Mouse (Mus musculus) CH12.LX (cell line): ENCODE results near the gene Pitx2. TPM values are rescaled to one million over a fixed set of nuclear protein-coding genes. Genes with fewer than 3 reads are reported as not detected.

Experiments
- DNase-seq: peaks from one replicate; pipeline ENCODE4 v3.0.0-alpha.2; 2013; ENCODE audit errors: extremely low read depth
- H3K27ac ChIP-seq: 2 replicates; pipeline ENCODE4 v1.5.1; 2012; ENCODE audit warnings: low read depth, mild to moderate bottlenecking, control low read depth, moderate library complexity; ENCODE audit not compliant: insufficient read depth
- H3K27me3 ChIP-seq: replicated peaks from 2 replicates; pipeline ENCODE3; 2012; ENCODE audit warnings: inconsistent platforms
- H3K36me3 ChIP-seq, 2 experiments: replicated peaks in 1 of 2; 2 replicates each; pipeline versions ENCODE3 to v1.6.1; 2012; ENCODE audit warnings: inconsistent platforms in 1 of 2, low read length in 1 of 2, mild to moderate bottlenecking in 1 of 2, mixed read lengths in 1 of 2, moderate library complexity in 1 of 2; ENCODE audit not compliant: control insufficient read depth in 1 of 2, insufficient read depth in 1 of 2
- H3K4me1 ChIP-seq, 2 experiments: 2 replicates each; pipeline ENCODE4 v1.6.1; 2012; ENCODE audit warnings: inconsistent platforms in 1 of 2, moderate library complexity in 1 of 2; ENCODE audit not compliant: insufficient read depth in 2 of 2, control insufficient read depth in 1 of 2
- H3K4me2 ChIP-seq: 2 replicates; pipeline ENCODE4 v1.6.1; 2012; ENCODE audit warnings: low read depth, mild to moderate bottlenecking, control low read depth; ENCODE audit not compliant: poor library complexity, insufficient read depth, severe bottlenecking
- H3K4me3 ChIP-seq, 3 experiments: fragments of 150-350 bp in 1 of 3; sonication (generic) in 1 of 3; replicated peaks in 1 of 3; 2 replicates each; pipeline versions ENCODE3 to v1.5.1; 2011 to 2012; ENCODE audit warnings: low read depth in 2 of 3, low read length in 2 of 3, mild to moderate bottlenecking in 2 of 3, moderate library complexity in 2 of 3, control low read depth in 1 of 3, improper control_type of control experiment in 1 of 3, inconsistent platforms in 1 of 3, mixed read lengths in 1 of 3; ENCODE audit not compliant: poor library complexity in 1 of 3
- H3K79me2 ChIP-seq: replicated peaks from 2 replicates; pipeline ENCODE4 v1.6.1; 2012; ENCODE audit warnings: mild to moderate bottlenecking, moderate library complexity; ENCODE audit not compliant: control insufficient read depth, poor library complexity, insufficient read depth, severe bottlenecking; ENCODE audit errors: extremely low read depth
- H3K9ac ChIP-seq: 2 replicates; pipeline ENCODE4 v1.6.1; 2012; ENCODE audit warnings: low read depth, mild to moderate bottlenecking, control low read depth, moderate library complexity; ENCODE audit not compliant: insufficient read depth
- H3K9me3 ChIP-seq: replicated peaks from 2 replicates; pipeline ENCODE3; 2012; ENCODE audit warnings: low read length, inconsistent platforms, mixed read lengths
- CHD2 ChIP-seq: IDR thresholded peaks from 2 replicates; pipeline ENCODE4 v1.6.1; 2011; ENCODE audit warnings: low read length, improper control_type of control experiment
- CTCF ChIP-seq, 2 experiments: IDR thresholded peaks in 1 of 2; conservative IDR thresholded peaks in 1 of 2; 2 replicates each; pipeline ENCODE4 v1.5.1; 2011 to 2012; ENCODE audit warnings: low read depth in 2 of 2, low read length in 2 of 2, improper control_type of control experiment in 1 of 2, inconsistent platforms in 1 of 2, mild to moderate bottlenecking in 1 of 2, moderate library complexity in 1 of 2
- ELF1 ChIP-seq: IDR thresholded peaks from 2 replicates; pipeline ENCODE4 v1.6.1; 2014; ENCODE audit warnings: low read depth, mild to moderate bottlenecking, inconsistent platforms, low read length, improper control_type of control experiment
- ETS1 ChIP-seq: conservative IDR thresholded peaks from 2 replicates; pipeline ENCODE4 v1.6.1; 2012; ENCODE audit warnings: low read depth, mild to moderate bottlenecking, inconsistent platforms, low read length, improper control_type of control experiment, moderate library complexity
- GABPA ChIP-seq: IDR thresholded peaks from 2 replicates; pipeline ENCODE4 v1.6.1; 2012; ENCODE audit warnings: low read depth, low read length, improper control_type of control experiment, inconsistent platforms; ENCODE audit not compliant: insufficient replicate concordance
- HCFC1 ChIP-seq: IDR thresholded peaks from 2 replicates; pipeline ENCODE4 v1.6.1; 2012; ENCODE audit warnings: low read depth, mild to moderate bottlenecking, inconsistent platforms, low read length, improper control_type of control experiment
- IRF4 ChIP-seq: IDR thresholded peaks from 2 replicates; pipeline ENCODE4 v1.6.1; 2014; ENCODE audit warnings: low read depth, mild to moderate bottlenecking, inconsistent platforms, low read length, improper control_type of control experiment
- JUN ChIP-seq: IDR thresholded peaks from 2 replicates; pipeline ENCODE4 v1.6.1; 2011; ENCODE audit warnings: low read depth, mild to moderate bottlenecking, low read length, improper control_type of control experiment, moderate library complexity; ENCODE audit not compliant: insufficient read depth
- JUND ChIP-seq: conservative IDR thresholded peaks from 2 replicates; pipeline ENCODE4 v1.6.1; 2011; ENCODE audit warnings: low read depth, low read length, improper control_type of control experiment
- MAX ChIP-seq: IDR thresholded peaks from 2 replicates; pipeline ENCODE4 v1.6.1; 2011; ENCODE audit warnings: low read length, improper control_type of control experiment
- MXI1 ChIP-seq: IDR thresholded peaks from 2 replicates; pipeline ENCODE4 v1.6.1; 2011; ENCODE audit warnings: mild to moderate bottlenecking, low read depth, low read length, improper control_type of control experiment
- MYC ChIP-seq: IDR thresholded peaks from 2 replicates; pipeline ENCODE4 v1.6.1; 2011; ENCODE audit warnings: low read depth, mild to moderate bottlenecking, improper control_type of control experiment, low read length
- NRF1 ChIP-seq: IDR thresholded peaks from 2 replicates; pipeline ENCODE4 v1.6.1; 2014; ENCODE audit warnings: low read depth, mild to moderate bottlenecking, inconsistent platforms, low read length, improper control_type of control experiment, moderate library complexity
- PAX5 ChIP-seq: IDR thresholded peaks from 2 replicates; pipeline ENCODE4 v1.6.1; 2012; ENCODE audit warnings: low read length, inconsistent platforms, mixed read lengths
- POLR2A ChIP-seq: IDR thresholded peaks from 2 replicates; pipeline ENCODE4 v1.6.1; 2011; ENCODE audit warnings: low read depth, mild to moderate bottlenecking, improper control_type of control experiment, low read length
- RCOR1 ChIP-seq: conservative IDR thresholded peaks from 2 replicates; pipeline ENCODE4 v1.6.1; 2012; ENCODE audit warnings: low read depth, mild to moderate bottlenecking, inconsistent platforms, low read length, improper control_type of control experiment
- SIN3A ChIP-seq: IDR thresholded peaks from 2 replicates; pipeline ENCODE4 v1.6.1; 2012; ENCODE audit warnings: low read length, improper control_type of control experiment, inconsistent platforms
- TBP ChIP-seq: conservative IDR thresholded peaks from 2 replicates; pipeline ENCODE4 v1.6.1; 2011; ENCODE audit warnings: low read depth, low read length, improper control_type of control experiment
- TCF12 ChIP-seq: IDR thresholded peaks from 2 replicates; pipeline ENCODE4 v1.6.1; 2014; ENCODE audit warnings: low read depth, mild to moderate bottlenecking, inconsistent platforms, low read length, improper control_type of control experiment
- UBTF ChIP-seq: IDR thresholded peaks from 2 replicates; pipeline ENCODE4 v1.6.1; 2012; ENCODE audit warnings: low read depth, mild to moderate bottlenecking, inconsistent platforms, low read length, improper control_type of control experiment, moderate library complexity
- USF2 ChIP-seq: conservative IDR thresholded peaks from 2 replicates; pipeline ENCODE4 v1.6.1; 2011; ENCODE audit warnings: low read depth, low read length, improper control_type of control experiment
- ZMIZ1 ChIP-seq: IDR thresholded peaks from 2 replicates; pipeline ENCODE4 v1.6.1; 2012; ENCODE audit warnings: low read depth, mild to moderate bottlenecking, inconsistent platforms, low read length, improper control_type of control experiment
- ZNF384 ChIP-seq: IDR thresholded peaks from 2 replicates; pipeline ENCODE4 v1.6.1; 2012; ENCODE audit warnings: low read depth, low read length, improper control_type of control experiment, inconsistent platforms
- dilution Hi-C: fragments of 300-500 bp; cut with MboI; formaldehyde crosslinking; loops from 2 replicates; pipeline ENCODE4 v1.14.3; 2020; ENCODE audit warnings: low sequenced_read_pairs; ENCODE audit not compliant: extremely low pct_unique_long_range_greater_than_20kb, extremely low pct_ligation_motif_present
- in situ Hi-C: fragments of 300-500 bp; cut with MboI; formaldehyde crosslinking; loops from 3 replicates; pipeline ENCODE4 v1.14.3; 2019; ENCODE audit warnings: low sequenced_read_pairs, low pct_ligation_motif_present, low pct_unique_long_range_greater_than_20kb, mixed read lengths
- polyA plus RNA-seq: library from polyadenylated mRNA; unstranded; fragments of >175 nt; gene quantifications from 2 replicates; pipeline ENCODE4 v1.2.1, GENCODE M21; 2012; ENCODE audit warnings: low read depth; ENCODE audit not compliant: insufficient read length
- total RNA-seq, 2 experiments: library from RNA; depleted of rRNA; stranded (reverse); fragments of 300-350 nt in 1 of 2; fragments of >200 nt in 1 of 2; gene quantifications; 2 replicates each; pipeline ENCODE4 v1.2.3; 2012 to 2014

Gene Pitx2
- total and polyA plus RNA-seq, 3 experiments: not detected

DNA sequence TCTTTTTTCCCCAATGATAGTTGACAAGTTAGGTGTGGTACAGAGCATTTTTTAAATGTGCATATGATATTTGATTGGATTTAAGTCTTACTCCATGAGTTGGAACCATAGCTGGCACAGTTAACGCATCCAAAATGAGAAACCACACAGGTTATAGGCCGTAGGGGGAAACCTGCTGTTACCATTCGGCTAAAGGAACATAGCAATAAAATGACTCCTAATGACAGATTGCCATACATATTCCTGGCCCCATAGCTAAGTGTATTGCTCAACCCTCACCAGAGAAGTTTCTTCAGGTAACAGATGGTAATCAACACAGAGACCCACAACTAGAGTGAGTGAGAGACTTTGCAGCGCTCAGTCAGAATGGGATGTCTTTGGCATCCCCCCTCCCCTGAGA lies 27.9 kb upstream of the Pitx2 start:
- no peaks in the 10 kb centered on the region for H3K27me3 ChIP-seq
- peaks cover 60% of the 10 kb centered on the region for H3K9me3 ChIP-seq
- no peak for DNase-seq
- no peaks in the 10 kb centered on the region for H3K36me3 ChIP-seq
- no peaks in the 10 kb centered on the region for H3K4me1 ChIP-seq
- H3K79me2 ChIP-seq: no peaks in the 10 kb centered on the region
- no peak overlapping the region for H3K27ac ChIP-seq
- no peak overlapping the region for H3K4me2 ChIP-seq
- in situ Hi-C loops: no loop called here
- no peak overlapping the region for H3K9ac ChIP-seq
- TF ChIP-seq JUN (no peak), IRF4 (no peak), MYC (no peak), ELF1 (no peak), TCF12 (no peak), PAX5 (no peak), ZMIZ1 (no peak), TBP (no peak), MAX (no peak), ETS1 (no peak), HCFC1 (no peak), ZNF384 (no peak)
- dilution Hi-C loops: no loop called here
- H3K4me3 ChIP-seq: no peak overlapping the region

DNA sequence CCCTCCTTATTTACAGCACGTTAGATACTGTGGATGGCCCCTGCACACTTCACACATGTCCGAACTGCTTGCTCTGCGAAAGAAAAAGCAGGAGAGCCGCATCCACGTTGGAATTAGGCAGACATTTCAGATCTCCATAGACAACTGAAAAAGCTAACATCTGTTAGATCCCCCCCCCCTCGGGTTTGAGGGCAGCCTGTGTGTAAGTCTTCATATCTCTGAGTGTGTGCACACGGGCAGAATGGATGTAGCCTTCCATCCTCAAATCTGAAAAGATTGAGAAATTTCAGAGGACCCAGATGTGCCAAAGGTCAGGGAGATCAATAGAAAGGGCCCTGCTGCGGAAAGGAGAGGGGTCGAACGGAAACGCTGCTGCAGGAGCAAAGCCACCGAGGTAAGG lies 5.2 kb upstream of the Pitx2 start:
- in situ Hi-C loops (no loop called here), dilution Hi-C loops (no loop called here)
- H3K9me3 ChIP-seq: peaks cover 65% of the 10 kb centered on the region
- H3K36me3 ChIP-seq: no peaks in the 10 kb centered on the region
- H3K4me1 ChIP-seq: no peaks in the 10 kb centered on the region
- H3K4me3 ChIP-seq: no peak overlapping the region
- TF ChIP-seq IRF4 (no peak), HCFC1 (no peak), NRF1 (no peak), ELF1 (no peak), CTCF (conservative IDR thresholded peaks at IDR 0.05 in 1 of 2, IDR thresholded peaks at IDR 0.05 in 1 of 2; ENCODE audit: low read depth in 2 of 2, low read length in 2 of 2) (no peak), MXI1 (no peak), JUND (no peak), POLR2A (no peak), SIN3A (no peak), RCOR1 (no peak), MYC (no peak), MAX (no peak), CHD2 (no peak), UBTF (no peak), GABPA (no peak), USF2 (no peak)
- no peaks in the 10 kb centered on the region for H3K79me2 ChIP-seq
- no peak overlapping the region for H3K27ac ChIP-seq
- no peak overlapping the region for H3K4me2 ChIP-seq
- no peaks in the 10 kb centered on the region for H3K27me3 ChIP-seq
- no peak for DNase-seq
- H3K9ac ChIP-seq: no peak overlapping the region
